Mouse (Mus musculus): ENCODE data around the gene Coq9. TPM values are rescaled to one million over a fixed set of nuclear protein-coding genes. Genes with fewer than 3 reads are reported as not detected.
"Not testable (repeated sequence)": the region's sequence is repeated elsewhere in the genome, so short reads cannot be mapped to it uniquely, and the experiment has no call there.

The Coq9 gene
- polyA plus RNA-seq, 2 experiments from 2014 or later, result 34.1 to 40.2 TPM

DNA sequence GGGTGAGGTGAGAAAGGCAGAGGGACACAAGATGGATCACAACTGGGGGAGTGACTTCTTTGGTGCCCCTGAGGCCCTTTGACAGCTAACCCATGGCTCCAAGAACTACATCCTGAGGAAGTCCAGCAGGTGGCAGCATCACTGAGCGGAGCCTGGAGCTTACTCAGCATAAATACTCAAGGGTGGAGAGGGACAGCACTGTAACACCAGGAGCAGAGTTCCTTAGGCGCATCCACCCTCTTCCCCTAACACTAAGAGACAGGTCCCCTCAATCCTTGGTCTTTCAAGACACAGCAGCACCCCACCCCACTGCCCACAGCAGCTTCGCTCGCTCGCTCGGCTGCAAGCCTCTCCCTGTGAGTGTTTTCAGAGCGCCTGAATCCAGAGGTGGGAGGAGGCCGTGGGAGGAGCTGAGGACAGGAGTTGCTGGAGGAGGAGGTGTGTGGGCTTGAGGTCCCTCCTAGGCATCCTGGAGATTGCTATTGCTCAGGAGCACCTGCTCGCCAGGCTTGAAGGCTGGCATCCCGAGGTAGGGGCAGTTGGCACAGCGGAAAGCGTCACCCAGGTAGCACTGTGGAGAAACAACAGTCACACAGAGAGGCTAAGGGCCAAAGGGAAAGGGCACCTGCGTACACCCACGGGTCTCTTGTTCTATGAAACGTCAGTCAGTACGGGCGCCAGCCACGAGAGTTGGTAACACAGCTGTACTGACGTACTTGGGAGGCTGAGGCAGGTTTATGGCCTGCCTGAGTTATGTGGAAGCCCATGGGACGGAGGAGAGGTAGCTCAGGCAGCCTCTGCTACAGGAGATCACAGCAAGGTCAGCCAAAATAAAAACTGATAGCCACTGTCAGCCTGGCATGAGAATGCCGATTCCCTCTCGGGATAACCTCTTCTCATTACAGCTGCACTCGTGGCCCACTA is 15.2 kb upstream of the Coq9 start:
- ATAC-seq, result no peak

DNA sequence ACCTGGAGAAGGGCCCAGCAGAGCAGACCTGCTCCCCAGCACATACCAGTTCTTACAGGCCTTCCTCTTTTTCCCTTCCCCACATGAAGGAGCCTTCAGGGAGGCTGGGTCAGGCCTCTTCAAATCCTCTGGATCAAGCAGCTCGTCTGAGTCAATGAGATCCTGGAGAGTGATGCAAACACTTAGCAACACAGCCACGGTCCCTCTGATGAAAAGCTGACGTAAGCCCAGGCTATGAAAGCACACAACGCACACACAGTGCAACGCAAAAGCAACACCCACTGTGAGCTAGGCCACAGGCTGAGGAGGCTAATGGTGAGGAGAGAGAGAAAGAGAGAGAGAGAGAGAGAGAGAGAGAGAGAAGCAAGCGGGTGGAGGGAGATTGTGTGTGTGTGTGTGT is 13.0 kb upstream of the Coq9 start:
- no peak for ATAC-seq

DNA sequence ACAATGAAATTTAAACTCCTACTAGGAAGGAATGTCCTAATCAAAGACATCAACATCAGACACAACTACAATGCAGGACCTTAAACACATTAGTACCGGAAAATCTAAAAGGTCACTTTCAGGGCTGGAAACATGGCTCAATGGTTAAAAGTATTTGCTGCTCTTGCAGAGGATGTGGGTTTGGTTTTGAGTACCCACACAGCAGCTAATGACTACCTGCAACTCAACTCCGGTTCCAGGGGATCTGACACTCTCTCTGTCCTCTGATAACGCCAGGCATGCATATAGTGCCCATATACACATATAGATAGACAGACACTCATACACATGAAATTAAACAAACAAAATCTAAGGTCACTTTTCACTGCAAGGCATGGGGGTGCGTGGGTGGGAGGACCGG is 11.9 kb upstream of the Coq9 start:
- ATAC-seq, result peak; percentile 66

DNA sequence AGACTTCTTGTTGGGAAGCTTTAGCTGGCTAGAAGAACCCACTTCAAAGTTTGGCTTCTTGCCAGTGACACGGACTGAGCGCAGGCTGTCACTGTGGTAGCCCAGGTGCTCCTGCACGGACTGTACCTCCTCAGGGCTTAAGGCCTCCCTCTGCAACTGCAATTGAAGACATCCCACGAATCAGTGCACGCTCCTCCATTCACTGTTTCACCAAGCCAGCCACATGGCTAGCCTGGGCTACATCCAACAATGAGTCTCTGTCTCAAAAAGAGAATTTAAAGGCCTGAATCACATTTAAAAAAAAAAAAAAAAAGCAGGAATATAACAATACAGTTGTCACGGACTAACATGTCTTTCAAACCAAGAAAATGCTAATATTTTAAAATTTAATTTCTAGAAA is 9.8 kb upstream of the Coq9 start:
- no peak for ATAC-seq

DNA sequence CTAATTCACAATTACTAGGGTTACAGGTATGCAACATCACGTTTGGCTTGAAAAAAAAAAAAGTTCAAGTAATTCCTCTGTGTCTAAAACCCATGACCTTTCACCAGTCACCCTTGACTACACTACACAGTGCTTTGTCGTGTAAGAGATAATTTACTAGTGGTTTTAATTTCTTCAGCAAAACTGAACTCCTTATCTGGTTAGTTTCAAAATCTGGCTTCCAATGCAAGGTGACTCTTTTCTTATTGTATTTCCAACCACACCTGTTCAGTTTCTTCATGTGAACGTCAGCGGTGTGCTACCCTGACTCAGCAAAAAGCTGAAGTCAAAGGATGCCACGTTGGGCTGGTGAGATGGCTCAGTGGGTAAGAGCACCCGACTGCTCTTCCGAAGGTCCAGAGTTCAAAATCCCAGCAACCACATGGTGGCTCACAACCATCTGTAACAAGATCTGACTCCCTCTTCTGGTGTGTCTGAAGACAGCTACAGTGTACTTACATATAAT is 4.2 kb upstream of the Coq9 start:
- ATAC-seq, result not testable (repeated sequence)

DNA sequence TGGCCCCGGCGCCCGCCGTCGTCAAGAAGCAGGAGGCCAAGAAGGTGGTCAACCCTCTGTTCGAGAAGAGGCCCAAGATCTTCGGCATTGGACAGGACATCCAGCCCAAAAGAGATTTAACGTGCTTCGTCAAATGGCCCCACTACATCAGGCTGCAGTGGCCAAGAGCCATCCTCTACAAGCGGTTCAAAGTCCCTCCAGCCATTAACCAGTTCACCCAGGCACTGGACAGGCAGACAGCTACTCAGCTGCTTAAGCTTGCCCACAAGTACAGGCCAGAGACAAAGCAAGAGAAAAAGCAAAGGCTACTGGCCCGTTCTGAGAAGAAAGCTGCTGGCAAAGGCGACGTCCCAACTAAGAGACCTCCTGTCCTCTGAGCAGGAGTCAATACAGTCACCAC is 2.4 kb upstream of the Coq9 start:
- ATAC-seq, result not testable (repeated sequence)

DNA sequence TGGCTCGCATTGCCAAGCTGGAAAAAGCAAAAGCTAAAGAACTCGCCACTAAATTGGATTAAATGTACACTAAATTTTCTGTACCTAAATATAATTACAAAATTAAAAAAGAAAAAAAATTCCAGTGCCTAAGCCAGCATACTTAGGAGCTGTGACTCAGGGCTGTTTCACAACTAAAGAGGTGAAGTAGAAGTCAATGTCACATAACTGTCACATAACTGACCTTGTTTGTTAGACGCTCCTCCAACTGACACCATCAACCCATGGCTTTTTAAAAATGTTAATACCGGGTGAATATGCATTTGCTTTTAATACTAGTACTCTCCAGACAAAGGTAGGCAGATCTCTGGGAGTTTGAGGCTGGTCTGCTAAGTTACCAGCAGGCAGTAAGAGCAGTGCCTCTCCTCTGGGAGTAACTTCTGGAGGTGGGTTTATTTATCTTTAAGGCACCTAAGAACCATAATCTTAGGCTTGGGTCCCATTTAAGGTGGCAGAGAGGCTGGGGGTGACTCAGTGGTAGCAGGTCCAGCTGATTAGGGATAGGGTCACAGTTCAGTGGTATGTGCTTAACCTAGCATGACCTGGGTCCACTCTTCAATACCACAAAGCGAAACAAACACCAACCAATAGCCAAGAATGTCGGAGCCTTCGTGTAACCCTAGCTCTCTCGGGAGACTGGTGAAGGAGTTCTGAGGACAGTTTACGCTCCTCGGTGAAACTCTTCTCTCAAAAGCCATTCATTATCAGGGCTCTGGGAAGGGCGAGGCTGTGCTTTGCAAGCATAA is 1.5 kb upstream of the Coq9 start:
- ATAC-seq, result no peak

DNA sequence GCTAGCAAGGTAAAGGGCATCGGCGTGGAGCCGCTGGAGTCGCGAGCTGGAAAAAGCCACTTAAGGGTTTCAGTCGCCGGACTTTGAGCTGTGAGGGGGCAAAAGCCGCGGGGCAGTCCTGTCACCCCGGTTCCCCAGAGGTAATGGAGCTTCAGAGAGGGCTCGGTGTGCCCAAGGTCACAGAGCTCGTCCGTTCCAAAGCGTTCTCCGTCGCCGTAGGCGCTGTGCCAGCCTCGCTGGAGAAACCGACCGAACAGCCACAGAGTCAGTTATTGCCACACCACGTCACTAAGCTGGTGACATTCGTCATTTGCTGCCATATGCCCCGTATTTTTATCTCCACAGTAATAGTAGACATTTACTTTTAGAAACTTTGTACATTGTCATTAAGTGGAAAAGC is 479 bp downstream of the Coq9 start:
- ATAC-seq, result peak; percentile 45

DNA sequence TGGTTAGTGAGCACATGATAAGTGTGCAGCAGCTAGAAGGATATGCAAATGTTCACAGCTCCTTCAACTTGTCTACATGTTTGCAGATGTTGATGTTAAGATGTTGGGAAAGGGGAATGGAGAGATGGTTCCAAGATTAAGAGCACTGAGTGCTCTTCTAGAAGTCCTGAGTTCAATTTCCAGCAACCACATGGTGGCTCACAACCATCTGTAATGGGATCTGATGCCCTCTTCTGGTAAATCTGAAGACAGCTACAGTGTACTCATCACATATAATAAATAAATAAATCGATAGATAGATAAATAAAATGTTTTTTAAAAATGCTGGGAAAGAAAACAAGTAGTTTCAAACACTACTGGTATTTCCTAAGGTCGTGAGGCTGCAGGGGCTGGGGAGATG is 3.1 kb downstream of the Coq9 start:
- ATAC-seq, result no peak

DNA sequence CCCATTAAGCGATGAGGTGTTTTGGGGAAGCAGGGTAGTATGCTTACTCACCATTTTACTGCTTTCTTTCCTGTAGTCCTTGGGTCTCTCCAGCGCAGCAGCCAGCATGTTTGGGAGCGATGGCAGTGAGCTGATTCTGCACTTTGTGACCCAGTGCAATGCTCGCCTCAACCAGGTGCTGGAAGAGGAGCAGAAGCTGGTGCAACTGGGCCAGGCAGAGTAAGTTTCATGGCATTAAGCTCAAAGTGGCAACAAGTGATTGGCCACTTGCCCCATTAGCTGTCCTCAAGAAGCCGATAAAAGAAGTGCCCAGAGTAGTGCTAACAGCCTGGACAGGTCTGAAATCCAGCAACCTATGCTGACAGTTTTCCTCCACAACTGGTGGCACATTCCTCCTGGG is 11.9 kb downstream of the Coq9 start:
- ATAC-seq, result no peak

DNA sequence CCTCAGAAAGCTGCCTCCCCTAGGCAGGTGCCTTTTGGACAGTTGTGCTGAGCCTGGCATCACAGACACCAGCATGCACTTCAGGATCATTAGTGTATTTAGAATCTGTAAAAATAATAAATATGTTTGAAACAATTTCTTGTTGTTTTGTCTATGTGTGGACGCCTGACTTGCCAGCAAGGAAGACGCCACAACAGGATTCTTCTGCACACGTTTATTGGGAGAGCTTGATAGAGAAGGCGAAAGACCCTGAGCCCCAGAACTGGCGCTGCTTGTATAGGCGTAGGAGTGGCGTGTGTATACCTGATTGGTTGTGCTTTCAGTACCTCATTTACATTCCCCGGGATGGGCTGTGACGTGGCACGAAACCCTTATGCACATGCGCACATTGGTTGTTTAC is 16.6 kb downstream of the Coq9 start:
- ATAC-seq, result not testable (repeated sequence)

DNA sequence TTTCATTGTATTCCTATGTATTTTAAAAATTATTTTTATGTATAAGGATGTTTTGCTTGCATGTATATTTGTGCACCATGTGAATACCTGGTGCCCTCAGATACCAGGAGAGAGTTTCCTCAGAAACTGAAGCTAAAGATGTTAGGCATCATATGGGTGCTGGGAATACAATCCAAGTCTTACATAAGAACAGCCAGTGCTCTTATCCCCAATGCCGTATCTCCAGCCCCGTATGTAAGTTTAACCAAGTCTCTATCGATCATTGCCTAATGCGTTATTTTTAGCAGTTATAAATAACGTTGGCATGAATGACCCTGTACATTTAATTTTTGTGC is 18.9 kb downstream of the Coq9 start:
- peak; percentile 3 for ATAC-seq

DNA sequence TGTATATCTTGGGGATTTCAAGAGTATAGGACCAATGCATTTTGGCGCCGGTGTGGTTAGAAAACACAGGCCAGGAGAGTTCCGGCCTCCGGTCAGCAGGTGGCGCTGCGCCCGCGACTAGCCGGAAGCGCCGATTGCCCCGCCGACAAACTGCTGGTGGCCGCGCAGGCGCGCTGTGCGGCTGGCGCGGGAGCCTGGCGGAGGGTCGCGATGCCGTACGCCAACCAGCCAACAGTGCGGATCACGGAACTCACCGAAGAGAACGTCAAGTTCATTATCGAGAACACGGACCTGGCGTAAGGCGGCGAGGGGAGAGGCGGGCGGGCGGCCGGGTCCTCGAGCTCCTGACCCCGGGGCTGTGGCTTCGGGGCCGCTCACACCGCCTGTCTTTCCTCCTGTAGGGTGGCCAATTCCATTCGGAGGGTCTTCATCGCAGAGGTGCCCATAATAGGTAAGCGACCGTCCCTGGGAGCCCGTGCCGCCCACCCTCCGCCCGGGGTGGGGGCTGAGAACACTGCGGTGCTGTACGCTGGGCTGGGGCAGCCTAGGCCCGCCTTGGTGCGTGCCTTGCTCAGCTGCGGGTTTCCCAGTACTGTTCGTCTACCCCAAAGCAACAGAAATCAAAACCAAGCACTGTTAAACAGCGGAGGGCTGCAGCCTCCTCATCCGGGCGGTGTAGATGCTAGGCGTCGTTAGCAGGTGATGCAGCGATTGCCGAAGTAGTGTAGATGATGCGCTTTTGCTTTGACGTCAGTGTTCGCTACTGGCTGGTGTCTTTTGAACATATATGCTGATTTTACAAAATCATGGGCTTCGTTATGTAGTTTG is 19.4 kb downstream of the Coq9 start, which contains the start of gene Polr2c:
Gene Polr2c, plus strand, starts transcription at position 105 of the 828 bp plus-strand sequence.
- ATAC-seq, result peak; percentile 72

DNA sequence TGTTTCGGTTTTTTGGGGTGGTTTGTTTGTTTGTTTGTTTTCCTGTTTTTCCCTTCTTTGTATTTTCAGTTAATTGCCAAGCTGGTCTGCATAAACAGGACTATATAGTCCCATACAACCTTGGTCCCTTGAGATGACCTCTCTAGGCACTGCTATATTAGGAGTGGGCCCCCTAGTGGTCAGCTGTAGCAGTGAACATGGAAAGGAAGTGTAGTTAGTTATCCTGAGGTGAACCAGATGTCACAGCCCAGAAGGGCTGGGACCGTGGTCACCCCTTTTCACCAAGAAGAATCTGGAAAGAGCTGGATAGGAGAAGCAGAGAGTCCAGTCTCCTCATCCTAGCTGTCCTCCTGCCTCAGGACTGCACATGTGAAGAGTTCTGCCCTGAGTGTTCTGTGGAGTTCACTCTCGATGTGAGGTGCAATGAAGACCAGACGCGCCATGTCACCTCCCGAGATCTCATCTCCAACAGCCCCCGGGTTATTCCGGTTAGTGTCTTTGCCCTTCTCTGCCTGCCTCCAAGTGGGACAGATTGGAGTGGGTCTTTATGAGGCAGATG is 23.3 kb downstream of the Coq9 start:
- ATAC-seq, result peak; percentile 50

DNA sequence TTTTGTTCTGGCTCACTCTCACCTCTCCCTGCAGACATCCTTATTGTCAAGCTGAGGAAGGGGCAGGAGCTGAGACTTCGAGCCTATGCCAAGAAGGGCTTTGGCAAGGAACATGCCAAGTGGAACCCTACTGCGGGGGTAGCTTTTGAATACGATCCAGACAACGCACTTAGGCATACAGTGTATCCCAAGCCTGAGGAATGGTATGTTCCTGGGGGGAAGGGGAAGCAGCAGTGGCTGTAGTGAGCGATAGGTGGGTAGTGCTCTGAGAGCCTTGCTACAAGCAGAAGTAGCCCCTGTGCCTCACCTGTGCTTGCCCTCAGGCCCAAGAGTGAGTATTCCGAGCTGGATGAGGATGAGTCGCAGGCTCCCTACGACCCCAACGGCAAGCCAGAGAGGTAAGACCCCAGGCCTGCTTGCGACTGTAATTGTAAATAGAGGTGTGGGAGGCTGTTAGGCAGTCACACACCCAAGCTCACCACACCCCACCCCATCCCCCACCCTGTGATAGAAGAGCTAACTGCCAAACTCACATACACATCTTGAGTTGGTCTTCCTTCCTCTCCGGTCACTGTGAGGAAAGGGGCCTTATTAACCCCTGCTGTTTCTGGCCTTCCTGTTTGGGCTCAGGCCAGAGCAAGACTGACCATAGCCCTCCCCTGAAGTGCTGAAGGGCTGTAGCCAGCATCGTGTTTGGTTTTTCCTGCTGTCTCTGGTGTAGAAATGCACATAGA is 24.5 kb downstream of the Coq9 start:
- no peak for ATAC-seq

DNA sequence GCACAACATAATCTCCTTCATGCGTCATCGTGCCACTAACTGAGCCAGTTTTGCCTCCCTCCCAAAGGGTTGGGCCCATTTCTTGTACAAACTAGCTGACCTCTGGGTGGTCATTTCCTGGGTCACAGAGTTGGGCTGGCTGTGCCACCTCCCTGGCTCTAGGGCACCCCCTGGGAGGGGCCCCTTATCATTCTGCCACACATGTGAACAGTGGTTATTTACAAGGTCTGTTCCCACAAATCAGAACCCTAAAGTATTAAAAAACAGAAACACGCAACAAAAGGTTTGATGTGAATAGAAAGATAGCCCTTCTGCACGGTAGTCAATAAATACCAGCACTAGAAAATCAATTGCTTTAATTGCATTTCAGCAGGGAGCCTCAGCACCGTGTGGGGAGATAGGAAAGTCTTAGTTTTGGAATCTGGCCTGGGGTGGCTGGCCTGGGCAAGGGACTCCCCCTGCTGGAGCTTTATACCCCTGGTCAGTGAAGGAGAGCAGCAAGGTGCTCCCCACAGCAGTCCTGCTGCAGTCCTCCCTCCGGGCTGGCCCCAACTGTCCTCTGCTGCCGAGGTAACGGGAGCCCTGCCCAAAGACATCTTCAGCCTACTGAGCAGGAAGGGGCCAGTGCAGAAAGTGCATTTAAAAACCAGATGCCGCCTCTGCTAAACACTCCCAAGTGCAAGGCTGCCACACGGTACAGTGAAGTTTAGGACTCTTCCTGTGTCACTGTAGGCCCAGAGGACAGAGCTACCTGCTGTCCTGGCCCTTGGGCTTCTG is 26.0 kb downstream of the Coq9 start:
- ATAC-seq, result no peak

DNA sequence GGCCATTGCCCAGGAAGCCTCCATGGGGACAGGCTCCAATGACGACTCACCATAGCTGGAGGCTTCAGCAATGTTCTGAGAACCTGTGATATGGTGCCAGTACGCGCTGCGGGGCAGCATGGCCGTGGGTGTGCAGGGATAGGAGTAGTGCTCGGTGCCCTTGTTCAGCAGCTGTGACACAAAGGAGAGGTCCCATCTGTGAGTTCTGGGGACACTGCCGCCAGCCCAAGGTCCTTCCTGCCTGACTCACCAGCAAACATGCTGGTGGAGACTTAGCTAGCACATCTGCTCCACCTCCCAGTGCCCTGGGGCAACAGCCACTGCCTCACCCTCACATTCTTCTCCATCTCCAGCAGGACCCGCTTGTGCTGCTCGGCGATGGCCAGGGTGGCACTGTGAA is 27.2 kb downstream of the Coq9 start:
- ATAC-seq, result no peak

DNA sequence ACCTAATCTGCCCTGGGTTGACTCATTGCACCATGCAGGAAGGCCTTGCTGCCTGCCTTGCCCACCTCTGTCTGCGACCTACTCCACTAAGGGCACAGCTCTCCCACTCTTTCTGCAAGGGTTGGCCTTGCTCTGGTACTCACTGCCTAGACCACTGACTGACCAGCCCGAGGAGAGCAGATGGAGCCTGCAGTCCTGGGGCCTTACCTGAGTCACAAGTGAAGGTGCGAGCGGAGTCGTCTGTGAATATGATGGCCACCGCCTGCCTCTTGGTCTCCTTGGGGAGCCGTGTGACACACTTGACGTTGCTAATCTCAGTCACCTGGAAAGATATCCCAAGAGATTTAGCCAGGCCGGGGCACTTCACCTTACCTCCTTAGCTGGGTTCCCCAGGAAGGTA is 28.8 kb downstream of the Coq9 start:
- ATAC-seq, result no peak

DNA sequence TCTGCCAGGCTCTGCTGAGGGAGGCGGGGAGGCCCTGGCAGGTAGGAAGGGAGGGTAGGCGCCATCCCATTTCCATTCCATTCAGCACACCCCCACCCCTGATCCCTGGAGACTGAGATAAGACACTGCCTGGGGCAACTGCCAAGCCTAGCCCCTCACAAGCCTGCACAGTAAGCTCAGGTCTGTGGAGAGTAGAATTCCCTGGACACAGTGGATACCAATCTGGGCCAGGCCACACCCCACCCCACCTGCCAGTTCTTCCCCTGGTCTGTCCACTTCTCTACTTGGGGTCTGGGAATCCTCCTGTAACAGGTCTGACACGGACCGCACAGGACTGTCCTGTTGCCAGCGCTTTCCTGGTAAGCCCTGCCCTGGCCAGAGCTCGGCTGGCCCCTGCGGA is 31.0 kb downstream of the Coq9 start:
- no peak for ATAC-seq

DNA sequence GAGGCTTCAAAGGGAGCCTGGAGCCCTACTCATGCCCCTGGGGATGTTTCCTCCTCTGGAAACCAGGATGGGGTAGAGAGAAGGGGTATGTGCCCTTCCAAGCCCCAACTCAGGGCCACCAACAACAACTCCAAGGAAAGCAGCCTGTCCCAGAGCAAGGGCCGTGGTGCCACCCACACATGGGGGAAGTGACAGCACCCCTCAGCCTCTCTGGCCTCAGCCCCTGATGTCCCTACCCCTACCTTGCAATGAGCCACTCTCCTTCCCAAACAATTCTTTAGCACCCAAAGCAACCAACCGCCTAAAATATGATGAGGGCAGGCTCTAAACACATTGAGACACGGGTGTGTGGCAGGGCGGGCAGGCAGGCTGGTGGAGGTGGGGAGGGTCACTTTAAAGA is 31.9 kb downstream of the Coq9 start:
- no peak for ATAC-seq

Data from activated CD4-positive, CD25-positive, alpha-beta regulatory T cell, adult 4 months (primary cell).